Mouse (Mus musculus): ENCODE data around the gene S100a9. TPM values are rescaled to one million over a fixed set of nuclear protein-coding genes. Genes with fewer than 3 reads are reported as not detected.

The S100a9 gene
- total RNA-seq, 1 experiment: not detected

DNA sequence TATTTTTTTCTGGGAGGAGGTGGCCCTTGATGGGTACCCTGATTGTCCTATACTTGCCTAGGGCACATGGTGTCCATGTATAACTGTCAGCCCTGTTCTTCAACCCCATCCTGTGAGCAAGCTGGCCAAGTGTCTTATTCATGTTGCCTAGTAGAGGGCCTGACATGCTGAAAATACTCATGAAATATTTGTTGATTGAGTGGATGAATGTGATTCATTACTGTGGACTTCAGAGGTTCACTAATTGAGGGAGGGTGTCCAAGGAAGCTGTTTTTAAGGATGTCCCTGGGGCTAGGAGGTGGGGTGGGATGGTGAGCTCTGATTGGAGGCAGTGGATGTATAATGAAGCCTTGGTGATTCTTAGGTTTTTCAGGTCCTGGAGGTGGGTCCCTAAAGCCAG is 41.8 kb downstream of the S100a9 start, which contains the start of gene S100a7a:
Gene S100a7a, plus strand, starts transcription at position 301 of the 400 bp plus-strand sequence.
- H3K9ac ChIP-seq (ENCODE audit: insufficient read depth, low read depth, low read length, poor library complexity, severe bottlenecking): no peak within 1 kb of the TSS

DNA sequence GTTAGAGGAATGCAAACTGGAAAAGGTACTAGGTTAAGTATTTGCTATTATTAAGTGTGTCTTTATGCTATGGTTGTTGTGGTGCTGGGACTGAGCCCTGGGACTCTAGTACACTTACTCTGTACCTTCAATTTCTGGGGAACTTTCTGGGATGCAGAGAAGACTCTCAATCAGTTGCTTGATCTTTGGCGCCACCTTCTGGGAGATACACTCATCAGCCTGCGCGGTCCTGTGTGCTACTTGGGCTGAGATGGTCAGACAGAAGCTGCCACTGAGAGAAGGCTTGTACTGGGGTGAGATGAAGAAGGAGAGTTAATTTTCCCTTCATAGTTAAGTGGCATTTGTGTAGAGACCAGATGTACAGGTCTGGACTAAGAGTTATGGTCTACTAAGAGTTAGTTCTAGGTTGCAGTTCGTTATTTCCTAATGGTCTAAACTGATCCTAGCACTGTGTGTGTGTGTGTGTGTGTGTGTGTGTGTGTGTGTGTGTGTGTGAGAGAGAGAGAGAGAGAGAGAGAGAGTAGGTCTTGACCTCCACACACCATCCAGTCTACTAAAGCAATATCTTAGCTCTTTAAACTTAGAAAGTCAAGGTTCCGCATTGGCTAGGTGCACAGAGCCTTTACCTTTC is 42.5 kb downstream of the S100a9 start:
- H3K27ac ChIP-seq (ENCODE audit: insufficient read depth, low read depth, low read length, poor library complexity, severe bottlenecking): no peak overlapping the region
- H3K4me1 ChIP-seq (ENCODE audit: control insufficient read depth in 2 of 2, insufficient read depth in 2 of 2, low read length in 2 of 2, poor library complexity in 1 of 2): no peaks in the 10 kb centered on the region
- H3K4me3 ChIP-seq (ENCODE audit: insufficient read depth in 1 of 2, low read depth in 1 of 2, low read length in 2 of 2, poor library complexity in 1 of 2, severe bottlenecking in 1 of 2): no peak overlapping the region
- in situ Hi-C loops (cut with MboI; ENCODE audit: low sequenced_read_pairs in 2 of 2, unreplicated experiment in 2 of 2): no loop called here
- no peaks in the 10 kb centered on the region for H3K36me3 ChIP-seq (ENCODE audit: control insufficient read depth, insufficient read depth, low read length, poor library complexity, severe bottlenecking)
- TF ChIP-seq ZC3H11A (IDR thresholded peaks at IDR 0.05; ENCODE audit: borderline replicate concordance, low read depth, low read length) (peak; percentile 43; the same call in 1 of the 2 replicates), ZNF384 (IDR thresholded peaks at IDR 0.05; ENCODE audit: low read depth, low read length) (no peak)
- DNase-seq (ENCODE audit: low read depth, low spot score): peak; percentile 73
- H3K9me3 ChIP-seq (ENCODE audit: control insufficient read depth, insufficient read depth, low read depth, low read length): no peaks in the 10 kb centered on the region
- H3K9ac ChIP-seq (ENCODE audit: insufficient read depth, low read depth, low read length, poor library complexity, severe bottlenecking): no peak overlapping the region

More for the DNA sequence above, 41.8 kb downstream of the S100a9 start, which contains the start of gene S100a7a:
- H3K27ac ChIP-seq (ENCODE audit: insufficient read depth, low read depth, low read length, poor library complexity, severe bottlenecking): no peak within 1 kb of the TSS
- H3K4me1 ChIP-seq (ENCODE audit: control insufficient read depth in 2 of 2, insufficient read depth in 2 of 2, low read length in 2 of 2, poor library complexity in 1 of 2): no peaks in the 10 kb centered on the region
- DNase-seq (ENCODE audit: low read depth, low spot score): no peak
- TF ChIP-seq ZC3H11A (IDR thresholded peaks at IDR 0.05; ENCODE audit: borderline replicate concordance, low read depth, low read length) (no peak), MAFK (IDR thresholded peaks at IDR 0.05; ENCODE audit: insufficient read depth, low read depth, low read length) (no peak), ZNF384 (IDR thresholded peaks at IDR 0.05; ENCODE audit: low read depth, low read length) (no peak), CHD2 (IDR thresholded peaks at IDR 0.05; ENCODE audit: low read depth, low read length) (no peak), HCFC1 (IDR thresholded peaks at IDR 0.05; ENCODE audit: borderline replicate concordance, insufficient read depth, low read length) (no peak)
- no peak within 1 kb of the TSS for H3K4me3 ChIP-seq (ENCODE audit: insufficient read depth in 1 of 2, low read depth in 1 of 2, low read length in 2 of 2, poor library complexity in 1 of 2, severe bottlenecking in 1 of 2)
- in situ Hi-C loops (cut with MboI; ENCODE audit: low sequenced_read_pairs in 2 of 2, unreplicated experiment in 2 of 2): no loop called here
- H3K36me3 ChIP-seq (ENCODE audit: control insufficient read depth, insufficient read depth, low read length, poor library complexity, severe bottlenecking): no peaks in the 10 kb centered on the region
- H3K9me3 ChIP-seq (ENCODE audit: control insufficient read depth, insufficient read depth, low read depth, low read length): no peaks in the 10 kb centered on the region

DNA sequence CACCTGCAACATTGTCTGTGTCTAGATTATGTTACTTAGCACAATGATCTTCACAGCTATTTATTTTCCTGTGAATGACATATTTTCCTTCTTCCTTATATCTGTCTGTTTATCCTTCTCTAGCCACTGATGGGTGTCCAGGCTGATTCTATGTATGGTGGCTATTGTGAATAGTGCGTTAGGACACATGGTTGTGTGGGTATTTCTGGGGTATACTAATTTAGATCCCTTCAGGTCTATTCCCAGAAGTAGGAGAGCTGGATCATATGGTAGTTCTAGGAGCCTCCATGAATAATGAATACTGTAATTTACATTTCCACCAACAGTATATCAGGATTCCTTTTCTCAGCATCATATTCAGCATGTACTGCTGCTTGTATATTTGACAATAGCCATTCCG is 45.7 kb downstream of the S100a9 start:
- DNase-seq (ENCODE audit: low read depth, low spot score): no peak
- Histone ChIP-seq H3K36me3 (ENCODE audit: control insufficient read depth, insufficient read depth, low read length, poor library complexity, severe bottlenecking) (no peaks in the 10 kb centered on the region), H3K4me1 (ENCODE audit: control insufficient read depth in 2 of 2, insufficient read depth in 2 of 2, low read length in 2 of 2, poor library complexity in 1 of 2) (no peaks in the 10 kb centered on the region), H3K27ac (ENCODE audit: insufficient read depth, low read depth, low read length, poor library complexity, severe bottlenecking) (no peak overlapping the region), H3K9ac (ENCODE audit: insufficient read depth, low read depth, low read length, poor library complexity, severe bottlenecking) (no peak overlapping the region), H3K4me3 (ENCODE audit: insufficient read depth in 1 of 2, low read depth in 1 of 2, low read length in 2 of 2, poor library complexity in 1 of 2, severe bottlenecking in 1 of 2) (no peak overlapping the region), H3K9me3 (ENCODE audit: control insufficient read depth, insufficient read depth, low read depth, low read length) (no peaks in the 10 kb centered on the region)
- no peak for TF ChIP-seq CHD2 (IDR thresholded peaks at IDR 0.05; ENCODE audit: low read depth, low read length)
- TF ChIP-seq MAFK (IDR thresholded peaks at IDR 0.05; ENCODE audit: insufficient read depth, low read depth, low read length): no peak
- TF ChIP-seq ZNF384 (IDR thresholded peaks at IDR 0.05; ENCODE audit: low read depth, low read length): no peak
- no peak for TF ChIP-seq HCFC1 (IDR thresholded peaks at IDR 0.05; ENCODE audit: borderline replicate concordance, insufficient read depth, low read length)
- no peak for TF ChIP-seq ZC3H11A (IDR thresholded peaks at IDR 0.05; ENCODE audit: borderline replicate concordance, low read depth, low read length)
- in situ Hi-C loops (cut with MboI; ENCODE audit: low sequenced_read_pairs in 2 of 2, unreplicated experiment in 2 of 2): no loop called here

DNA sequence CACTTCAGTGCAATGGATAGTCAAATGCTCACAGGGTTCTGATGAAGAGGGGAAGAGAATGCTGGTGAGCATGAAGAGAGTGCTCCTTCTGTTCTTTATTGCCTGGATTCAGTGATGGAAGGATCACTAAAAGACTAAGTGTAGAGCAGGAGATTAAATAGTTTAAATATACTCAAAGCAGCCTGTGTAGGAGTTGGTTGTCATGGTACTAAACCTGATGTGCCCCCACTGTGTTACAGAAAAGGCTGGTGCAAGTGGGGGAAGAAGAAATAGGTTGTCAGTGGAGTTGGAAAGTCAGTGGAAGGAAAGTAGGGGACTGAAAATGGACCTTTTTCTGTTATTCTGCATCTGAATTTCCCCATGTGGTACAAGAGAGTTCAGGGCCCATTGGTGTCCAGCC is 46.5 kb downstream of the S100a9 start:
- Histone ChIP-seq H3K27ac (ENCODE audit: insufficient read depth, low read depth, low read length, poor library complexity, severe bottlenecking) (no peak overlapping the region), H3K4me1 (ENCODE audit: control insufficient read depth in 2 of 2, insufficient read depth in 2 of 2, low read length in 2 of 2, poor library complexity in 1 of 2) (no peaks in the 10 kb centered on the region), H3K4me3 (ENCODE audit: insufficient read depth in 1 of 2, low read depth in 1 of 2, low read length in 2 of 2, poor library complexity in 1 of 2, severe bottlenecking in 1 of 2) (no peak overlapping the region), H3K9ac (ENCODE audit: insufficient read depth, low read depth, low read length, poor library complexity, severe bottlenecking) (no peak overlapping the region), H3K9me3 (ENCODE audit: control insufficient read depth, insufficient read depth, low read depth, low read length) (no peaks in the 10 kb centered on the region), H3K36me3 (ENCODE audit: control insufficient read depth, insufficient read depth, low read length, poor library complexity, severe bottlenecking) (no peaks in the 10 kb centered on the region)
- TF ChIP-seq HCFC1 (IDR thresholded peaks at IDR 0.05; ENCODE audit: borderline replicate concordance, insufficient read depth, low read length) (no peak), ZNF384 (IDR thresholded peaks at IDR 0.05; ENCODE audit: low read depth, low read length) (no peak), ZC3H11A (IDR thresholded peaks at IDR 0.05; ENCODE audit: borderline replicate concordance, low read depth, low read length) (no peak)
- no peak for DNase-seq (ENCODE audit: low read depth, low spot score)
- in situ Hi-C loops (cut with MboI; ENCODE audit: low sequenced_read_pairs in 2 of 2, unreplicated experiment in 2 of 2): no loop called here

DNA sequence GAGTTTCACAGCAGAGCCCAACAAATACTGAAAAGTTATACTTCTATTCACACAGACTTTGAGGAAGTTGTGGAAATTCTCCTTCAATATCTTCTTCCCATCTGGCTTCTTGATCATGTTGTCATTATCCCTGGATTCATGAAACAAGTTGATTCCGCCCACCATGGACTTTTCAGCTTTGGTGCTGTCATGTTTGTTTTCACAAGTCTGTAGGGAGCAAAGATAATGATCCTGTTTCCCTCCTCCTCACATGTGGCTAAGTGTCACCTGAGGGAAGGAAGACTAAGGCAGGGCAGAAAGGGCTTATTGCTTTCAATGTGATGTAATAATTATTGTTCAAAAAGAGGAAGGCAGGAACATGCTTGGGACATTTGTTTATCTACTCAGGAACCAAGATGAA is 48.2 kb downstream of the S100a9 start:
- Histone ChIP-seq H3K36me3 (ENCODE audit: control insufficient read depth, insufficient read depth, low read length, poor library complexity, severe bottlenecking) (no peaks in the 10 kb centered on the region), H3K4me1 (ENCODE audit: control insufficient read depth in 2 of 2, insufficient read depth in 2 of 2, low read length in 2 of 2, poor library complexity in 1 of 2) (no peaks in the 10 kb centered on the region), H3K27ac (ENCODE audit: insufficient read depth, low read depth, low read length, poor library complexity, severe bottlenecking) (no peak overlapping the region), H3K9me3 (ENCODE audit: control insufficient read depth, insufficient read depth, low read depth, low read length) (no peaks in the 10 kb centered on the region), H3K9ac (ENCODE audit: insufficient read depth, low read depth, low read length, poor library complexity, severe bottlenecking) (no peak overlapping the region), H3K4me3 (ENCODE audit: insufficient read depth in 1 of 2, low read depth in 1 of 2, low read length in 2 of 2, poor library complexity in 1 of 2, severe bottlenecking in 1 of 2) (no peak overlapping the region)
- in situ Hi-C loops (cut with MboI; ENCODE audit: low sequenced_read_pairs in 2 of 2, unreplicated experiment in 2 of 2): no loop called here
- TF ChIP-seq HCFC1 (IDR thresholded peaks at IDR 0.05; ENCODE audit: borderline replicate concordance, insufficient read depth, low read length) (no peak), CHD2 (IDR thresholded peaks at IDR 0.05; ENCODE audit: low read depth, low read length) (no peak), ZNF384 (IDR thresholded peaks at IDR 0.05; ENCODE audit: low read depth, low read length) (no peak), ZC3H11A (IDR thresholded peaks at IDR 0.05; ENCODE audit: borderline replicate concordance, low read depth, low read length) (no peak), MAFK (IDR thresholded peaks at IDR 0.05; ENCODE audit: insufficient read depth, low read depth, low read length) (no peak)
- no peak for DNase-seq (ENCODE audit: low read depth, low spot score)

All from ES-E14 (cell line).